Mouse (Mus musculus) erythroblast, embryonic 14.5 days (primary cell): ENCODE measurements around the gene Abca15.

Source experiments
- GATA1 ChIP-seq: IDR thresholded peaks from 2 replicates; pipeline ENCODE4 v1.6.1; 2012; ENCODE audit warnings: low read length, inconsistent platforms, mixed read lengths
- TAL1 ChIP-seq: IDR thresholded peaks from 3 replicates; pipeline ENCODE4 v1.6.1; 2012; ENCODE audit warnings: low read length, inconsistent platforms, mixed read lengths

- no peak for TF ChIP-seq GATA1
- TF ChIP-seq TAL1 = no peak
These were observed 83.9 kb downstream of the Abca15 start for GRCm38 (mm10) chr7:120412391-120412790.
